Mouse (Mus musculus) MEL (cell line): ENCODE data around the gene Boc. TPM values are rescaled to one million over a fixed set of nuclear protein-coding genes. Genes with fewer than 3 reads are reported as not detected.

ENCODE experiments used
- DNase-seq: peaks from one replicate; pipeline ENCODE4 v3.0.0; 2011; ENCODE audit warnings: low read depth, low spot score
- H3K27ac ChIP-seq: 2 replicates; pipeline ENCODE4 v1.5.1; 2012; ENCODE audit warnings: low read depth, mild to moderate bottlenecking, control low read depth, low read length, moderate library complexity; ENCODE audit not compliant: control insufficient read depth
- H3K27me3 ChIP-seq, 2 experiments: fragments of 150-350 bp in 1 of 2; sonication (generic) in 1 of 2; 2 replicates each; pipeline ENCODE4 v1.6.1; 2012; ENCODE audit warnings: low read length in 2 of 2, mild to moderate bottlenecking in 2 of 2, improper control_type of control experiment in 1 of 2, moderate library complexity in 1 of 2; ENCODE audit not compliant: insufficient read depth in 2 of 2, control insufficient read depth in 1 of 2
- H3K36me3 ChIP-seq, 2 experiments: 2 replicates each; pipeline ENCODE4 v1.6.1; 2012 to 2014; ENCODE audit warnings: low read length in 2 of 2, improper control_type of control experiment in 1 of 2, inconsistent platforms in 1 of 2, mild to moderate bottlenecking in 1 of 2; ENCODE audit not compliant: insufficient read depth in 2 of 2, control insufficient read depth in 1 of 2
- H3K4me1 ChIP-seq, 2 experiments: fragments of 150-350 bp in 1 of 2; sonication (generic) in 1 of 2; 2 replicates each; pipeline ENCODE4 v1.6.1; 2012; ENCODE audit warnings: low read length in 2 of 2, improper control_type of control experiment in 1 of 2, mild to moderate bottlenecking in 1 of 2; ENCODE audit not compliant: insufficient read depth in 2 of 2, control insufficient read depth in 1 of 2
- H3K4me3 ChIP-seq, 2 experiments: fragments of 150-350 bp in 1 of 2; sonication (generic) in 1 of 2; 2 replicates each; pipeline ENCODE4 v1.5.1; 2012; ENCODE audit warnings: low read depth in 2 of 2, low read length in 2 of 2, mild to moderate bottlenecking in 2 of 2, moderate library complexity in 2 of 2, control low read depth in 1 of 2, improper control_type of control experiment in 1 of 2; ENCODE audit not compliant: control insufficient read depth in 1 of 2, insufficient read depth in 1 of 2
- H3K79me2 ChIP-seq: 2 replicates; pipeline ENCODE4 v1.6.1; 2012; ENCODE audit warnings: mild to moderate bottlenecking, low read length, moderate library complexity; ENCODE audit not compliant: control insufficient read depth, poor library complexity, insufficient read depth
- H3K9ac ChIP-seq: 2 replicates; pipeline ENCODE4 v1.6.1; 2012; ENCODE audit warnings: low read depth, mild to moderate bottlenecking, control low read depth, low read length, moderate library complexity; ENCODE audit not compliant: control insufficient read depth, poor library complexity, severe bottlenecking
- H3K9me3 ChIP-seq: fragments of 150-350 bp; sonication (generic); replicated peaks from 2 replicates; pipeline ENCODE4 v1.6.1; 2012; ENCODE audit warnings: mild to moderate bottlenecking, low read length, improper control_type of control experiment, moderate library complexity; ENCODE audit not compliant: insufficient read depth
- BHLHE40 ChIP-seq: IDR thresholded peaks from 2 replicates; pipeline ENCODE4 v1.6.1; 2012; ENCODE audit warnings: low read depth, mild to moderate bottlenecking, inconsistent platforms, low read length, improper control_type of control experiment, borderline replicate concordance
- CHD1 ChIP-seq: IDR thresholded peaks from 2 replicates; pipeline ENCODE4 v1.6.1; 2012; ENCODE audit warnings: low read depth, mild to moderate bottlenecking, inconsistent platforms, low read length, improper control_type of control experiment
- CHD2 ChIP-seq: IDR thresholded peaks from 2 replicates; pipeline ENCODE4 v1.6.1; 2011; ENCODE audit warnings: low read length, improper control_type of control experiment
- CTCF ChIP-seq, 3 experiments: IDR thresholded peaks in 2 of 3; conservative IDR thresholded peaks in 1 of 3; 2 replicates each; pipeline ENCODE4 v1.5.1; 2011 to 2012; ENCODE audit warnings: low read length in 3 of 3, low read depth in 2 of 3, mild to moderate bottlenecking in 2 of 3, improper control_type of control experiment in 1 of 3, inconsistent platforms in 1 of 3, mixed read lengths in 1 of 3, moderate library complexity in 1 of 3; ENCODE audit not compliant: control insufficient read depth in 1 of 3, insufficient read depth in 1 of 3, poor library complexity in 1 of 3, severe bottlenecking in 1 of 3
- E2F4 ChIP-seq: IDR thresholded peaks from 2 replicates; pipeline ENCODE4 v1.6.1; 2011; ENCODE audit warnings: low read depth, low read length, improper control_type of control experiment, borderline replicate concordance
- EP300 ChIP-seq, 2 experiments: IDR thresholded peaks; 2 replicates each; pipeline ENCODE4 v1.6.1; 2011; ENCODE audit warnings: improper control_type of control experiment in 2 of 2, low read length in 2 of 2, low read depth in 1 of 2, mild to moderate bottlenecking in 1 of 2
- ETS1 ChIP-seq: IDR thresholded peaks from 2 replicates; pipeline ENCODE4 v1.6.1; 2012; ENCODE audit warnings: low read depth, mild to moderate bottlenecking, inconsistent platforms, low read length, improper control_type of control experiment, moderate library complexity
- GATA1 ChIP-seq: IDR thresholded peaks from 2 replicates; pipeline ENCODE4 v1.6.1; 2011; ENCODE audit warnings: low read depth, low read length, improper control_type of control experiment
- KAT2A ChIP-seq: conservative IDR thresholded peaks from 2 replicates; pipeline ENCODE4 v1.6.1; 2012; ENCODE audit warnings: low read depth, low read length, improper control_type of control experiment, inconsistent platforms
- MAX ChIP-seq: IDR thresholded peaks from 2 replicates; pipeline ENCODE4 v1.6.1; 2011; ENCODE audit warnings: low read length, improper control_type of control experiment
- MAZ ChIP-seq: IDR thresholded peaks from 2 replicates; pipeline ENCODE4 v1.6.1; 2012; ENCODE audit warnings: low read depth, mild to moderate bottlenecking, inconsistent platforms, low read length, improper control_type of control experiment
- MEF2A ChIP-seq: IDR thresholded peaks from 2 replicates; pipeline ENCODE4 v1.6.1; 2014; ENCODE audit warnings: low read depth, mild to moderate bottlenecking, inconsistent platforms, low read length, improper control_type of control experiment; ENCODE audit not compliant: poor library complexity, insufficient replicate concordance, severe bottlenecking; ENCODE audit errors: extremely low read depth
- MYC ChIP-seq: IDR thresholded peaks from 2 replicates; pipeline ENCODE4 v1.6.1; 2011; ENCODE audit warnings: low read depth, mild to moderate bottlenecking, low read length, improper control_type of control experiment, moderate library complexity
- NRF1 ChIP-seq: IDR thresholded peaks from 2 replicates; pipeline ENCODE4 v1.6.1; 2014; ENCODE audit warnings: low read depth, mild to moderate bottlenecking, inconsistent platforms, low read length, improper control_type of control experiment, moderate library complexity; ENCODE audit not compliant: poor library complexity, insufficient read depth, severe bottlenecking
- SIN3A ChIP-seq: IDR thresholded peaks from 2 replicates; pipeline ENCODE4 v1.6.1; 2012; ENCODE audit warnings: low read length, improper control_type of control experiment, inconsistent platforms
- TBP ChIP-seq: IDR thresholded peaks from 2 replicates; pipeline ENCODE4 v1.8.0; 2011; ENCODE audit warnings: low read depth, low read length, improper control_type of control experiment
- TCF12 ChIP-seq: IDR thresholded peaks from 2 replicates; pipeline ENCODE4 v1.6.1; 2014; ENCODE audit warnings: low read depth, mild to moderate bottlenecking, inconsistent platforms, low read length, improper control_type of control experiment, moderate library complexity
- USF1 ChIP-seq: IDR thresholded peaks from 2 replicates; pipeline ENCODE4 v1.6.1; 2014; ENCODE audit warnings: low read depth, mild to moderate bottlenecking, inconsistent platforms, low read length, improper control_type of control experiment, moderate library complexity
- ZMIZ1 ChIP-seq: IDR thresholded peaks from 2 replicates; pipeline ENCODE4 v1.6.1; 2012; ENCODE audit warnings: low read depth, mild to moderate bottlenecking, inconsistent platforms, low read length, improper control_type of control experiment, moderate library complexity
- polyA plus RNA-seq, 2 experiments: library from polyadenylated mRNA; stranded (reverse) in 1 of 2; unstranded in 1 of 2; fragments of >175 nt in 1 of 2; fragments of >200 nt in 1 of 2; gene quantifications; 2 replicates each; pipeline versions ENCODE4 v1.2.1 to v1.2.4; 2012; ENCODE audit warnings: low replicate concordance in 2 of 2, low read depth in 1 of 2; ENCODE audit not compliant: insufficient read length in 2 of 2, insufficient read depth in 1 of 2, missing spikeins in 1 of 2
- total RNA-seq: library from RNA; depleted of rRNA; stranded (reverse); fragments of 300-350 nt; gene quantifications from 2 replicates; pipeline ENCODE4 v1.2.3, GENCODE M21; 2012

Gene Boc
- total and polyA plus RNA-seq, 3 experiments, result not detected

DNA sequence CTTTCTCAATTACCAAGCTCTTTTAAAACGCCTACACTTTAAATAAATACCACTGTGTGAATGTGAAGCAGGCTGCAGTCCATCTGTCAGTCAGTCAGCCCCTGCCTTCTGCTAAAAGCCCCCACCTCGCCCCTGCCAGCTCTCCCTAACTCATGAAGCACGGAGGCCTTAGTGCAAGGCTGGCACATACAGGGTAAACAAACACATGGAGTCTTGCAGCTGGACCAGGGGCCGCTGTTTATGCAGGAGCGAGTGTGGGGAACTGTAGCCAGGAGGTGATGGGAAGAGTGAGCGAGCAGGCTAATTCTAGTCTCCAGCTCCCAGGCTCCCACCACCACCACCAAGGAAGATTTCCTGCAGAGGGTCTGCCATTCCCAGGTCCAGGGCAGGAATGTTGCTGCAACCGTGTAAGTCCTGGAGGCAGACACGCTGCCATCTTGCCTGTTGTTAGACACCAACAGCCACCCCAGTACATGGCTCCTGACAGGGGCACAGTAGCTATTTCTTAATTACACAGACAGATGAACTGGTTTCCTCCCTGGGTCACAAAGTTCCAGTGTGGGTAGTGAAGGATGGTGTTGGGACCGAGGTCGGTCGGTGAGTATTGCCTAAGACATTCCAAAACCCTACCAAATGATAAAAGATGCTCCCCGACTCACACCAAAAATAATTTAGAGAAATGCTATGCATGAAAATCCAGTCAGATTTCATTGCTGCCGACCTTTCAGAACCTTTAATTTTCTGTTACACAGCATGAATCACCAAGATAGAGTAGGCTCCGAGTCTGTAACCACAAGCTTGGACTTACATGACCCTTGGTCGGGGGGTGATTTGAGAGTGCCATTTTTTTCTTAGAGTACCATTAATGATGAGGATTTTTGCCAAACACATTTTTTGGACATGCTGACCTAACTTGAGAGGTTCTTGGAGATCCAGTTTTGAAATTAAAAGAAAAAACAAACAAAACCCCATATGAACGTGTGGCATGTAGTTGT, 20.0 kb downstream of the Boc start:
- no peak for DNase-seq
- H3K9me3 ChIP-seq, result no peaks in the 10 kb centered on the region
- no peaks in the 10 kb centered on the region for H3K4me1 ChIP-seq
- TF ChIP-seq ZMIZ1 (no peak), MEF2A (no peak), MAZ (no peak), CTCF (IDR thresholded peaks at IDR 0.05 in 2 of 3, conservative IDR thresholded peaks at IDR 0.05 in 1 of 3; ENCODE audit: control insufficient read depth in 1 of 3, insufficient read depth in 1 of 3, low read depth in 2 of 3, low read length in 3 of 3, poor library complexity in 1 of 3, severe bottlenecking in 1 of 3) (no peak), USF1 (no peak)
- no peak overlapping the region for H3K9ac ChIP-seq
- no peaks in the 10 kb centered on the region for H3K27me3 ChIP-seq
- no peak overlapping the region for H3K27ac ChIP-seq
- no peaks in the 10 kb centered on the region for H3K79me2 ChIP-seq
- no peaks in the 10 kb centered on the region for H3K36me3 ChIP-seq
- H3K4me3 ChIP-seq, result no peak overlapping the region

DNA sequence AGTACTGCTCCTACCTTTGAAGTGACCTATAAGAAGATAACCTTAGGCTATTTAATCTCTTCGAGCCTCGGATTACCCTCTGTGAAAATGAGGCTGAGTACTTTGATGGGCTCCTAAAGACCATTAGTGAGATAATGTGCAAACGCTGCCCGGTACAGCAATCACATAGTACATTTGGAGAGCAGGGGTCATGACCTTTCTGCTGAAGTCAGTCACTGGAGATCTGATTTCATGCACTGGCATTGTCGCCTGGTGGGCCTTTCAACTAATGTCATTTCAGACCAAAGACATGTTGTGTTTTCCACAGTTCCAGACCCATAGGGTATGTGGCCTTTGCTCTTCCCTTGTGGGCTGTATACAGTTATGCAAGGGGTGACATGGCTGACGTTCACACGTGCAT, 24.6 kb downstream of the Boc start:
- DNase-seq, result no peak
- no peaks in the 10 kb centered on the region for H3K9me3 ChIP-seq
- no peaks in the 10 kb centered on the region for H3K36me3 ChIP-seq
- H3K27me3 ChIP-seq, result no peaks in the 10 kb centered on the region
- no peak overlapping the region for H3K27ac ChIP-seq
- no peaks in the 10 kb centered on the region for H3K4me1 ChIP-seq
- no peaks in the 10 kb centered on the region for H3K79me2 ChIP-seq
- no peak overlapping the region for H3K4me3 ChIP-seq
- H3K9ac ChIP-seq, result no peak overlapping the region
- TF ChIP-seq TBP (no peak), MAX (no peak), EP300 (IDR thresholded peaks at IDR 0.05; ENCODE audit: low read depth in 1 of 2, low read length in 2 of 2) (no peak), MYC (no peak), MAZ (no peak), CHD1 (no peak), CHD2 (no peak), NRF1 (no peak), TCF12 (no peak), CTCF (IDR thresholded peaks at IDR 0.05 in 2 of 3, conservative IDR thresholded peaks at IDR 0.05 in 1 of 3; ENCODE audit: control insufficient read depth in 1 of 3, insufficient read depth in 1 of 3, low read depth in 2 of 3, low read length in 3 of 3, poor library complexity in 1 of 3, severe bottlenecking in 1 of 3) (no peak), SIN3A (no peak), E2F4 (no peak), ETS1 (no peak), KAT2A (no peak), BHLHE40 (no peak), GATA1 (no peak)
